Mouse (Mus musculus) midbrain, embryonic 12.5 days (tissue): ENCODE measurements at regions not wholly inside any gene's neighbourhood (a gene's known extent, or its start where the extent isn't known, plus 50 kb on each side); places are given as distances from the start of the nearest gene placed in this dataset.

Experiments
- ATAC-seq: fragments of 200-750 bp; cut with Nextera tagmentation; 2 replicates; pipeline ENCODE4 v1.8.0; 2017; ENCODE audit warnings: low read depth, moderate TSS enrichment, moderate library complexity; ENCODE audit not compliant: low FRiP score
- H3K27ac ChIP-seq: fragments of 300-500 bp; sonication (generic); replicated peaks from 2 replicates; pipeline ENCODE4 v1.5.1; 2016; ENCODE audit warnings: mild to moderate bottlenecking
- H3K27me3 ChIP-seq: fragments of 300-500 bp; sonication (generic); 2 replicates; pipeline ENCODE4 v1.6.1; 2016; ENCODE audit warnings: mild to moderate bottlenecking
- H3K36me3 ChIP-seq: fragments of 300-500 bp; sonication (generic); 2 replicates; pipeline ENCODE4 v1.6.1; 2016
- H3K4me1 ChIP-seq: fragments of 300-500 bp; sonication (generic); 2 replicates; pipeline ENCODE4 v1.6.1; 2016
- H3K4me2 ChIP-seq: fragments of 300-500 bp; sonication (generic); replicated peaks from 2 replicates; pipeline ENCODE4 v1.6.1; 2016; ENCODE audit warnings: mild to moderate bottlenecking, moderate library complexity
- H3K4me3 ChIP-seq: fragments of 300-500 bp; sonication (generic); 2 replicates; pipeline ENCODE4 v1.5.1; 2016; ENCODE audit warnings: mild to moderate bottlenecking
- H3K9ac ChIP-seq: fragments of 300-500 bp; sonication (generic); replicated peaks from 2 replicates; pipeline ENCODE4 v1.6.1; 2016; ENCODE audit warnings: mild to moderate bottlenecking, moderate library complexity
- H3K9me3 ChIP-seq: fragments of 300-500 bp; sonication (generic); 2 replicates; pipeline ENCODE4 v1.6.1; 2016; ENCODE audit warnings: mild to moderate bottlenecking
- WGBS: fragments of 180-500 bp; shearing (Covaris S2); methylation state at CpG from one replicate; pipeline ENCODE4 v1.1.7; 2016; 5-methylcytosine and 5-hydroxymethylcytosine counted together

GRCm38 (mm10) chr7:111969198-111969887, 54.0 kb upstream of the Usp47 start:
- no peak for ATAC-seq
- Histone ChIP-seq H3K9ac (no peak overlapping the region), H3K36me3 (no peaks in the 10 kb centered on the region), H3K4me3 (no peak overlapping the region), H3K9me3 (no peaks in the 10 kb centered on the region), H3K4me2 (no peak overlapping the region), H3K27me3 (peaks cover 4% of the 10 kb centered on the region; the same call in 1 of the 2 replicates), H3K4me1 (peaks cover 8% of the 10 kb centered on the region; the same call in 1 of the 2 replicates), H3K27ac (no peak overlapping the region)
- WGBS, result 53% methylated on average over 4 of the region's 4 CpGs

GRCm38 (mm10) chr7:111968261-111968660, 55.0 kb upstream of the Usp47 start:
- no peaks in the 10 kb centered on the region for H3K36me3 ChIP-seq
- peaks cover 4% of the 10 kb centered on the region; the same call in 1 of the 2 replicates for H3K27me3 ChIP-seq
- H3K9ac ChIP-seq, result no peak overlapping the region
- no peak for ATAC-seq
- no peaks in the 10 kb centered on the region for H3K9me3 ChIP-seq
- H3K27ac ChIP-seq, result no peak overlapping the region
- peaks cover 8% of the 10 kb centered on the region; the same call in 1 of the 2 replicates for H3K4me1 ChIP-seq
- 47% methylated on average over 5 of the region's 5 CpGs for WGBS
- H3K4me2 ChIP-seq, result no peak overlapping the region
- no peak overlapping the region for H3K4me3 ChIP-seq

- Histone ChIP-seq H3K4me3 (no peak overlapping the region), H3K36me3 (no peaks in the 10 kb centered on the region), H3K4me2 (no peak overlapping the region), H3K4me1 (peaks cover 8% of the 10 kb centered on the region; the same call in 1 of the 2 replicates), H3K27ac (no peak overlapping the region), H3K27me3 (peaks cover 4% of the 10 kb centered on the region; the same call in 1 of the 2 replicates), H3K9ac (no peak overlapping the region), H3K9me3 (no peaks in the 10 kb centered on the region)
- WGBS, result 87% methylated on average over 3 of the region's 3 CpGs
- ATAC-seq, result no peak
These were observed 56.6 kb upstream of the Usp47 start for GRCm38 (mm10) chr7:111966716-111967115.

- H3K9me3 ChIP-seq, result no peaks in the 10 kb centered on the region
- H3K4me2 ChIP-seq, result no peak overlapping the region
- H3K4me1 ChIP-seq, result peaks cover 8% of the 10 kb centered on the region; the same call in 1 of the 2 replicates
- H3K9ac ChIP-seq, result no peak overlapping the region
- no peak for ATAC-seq
- no peak overlapping the region for H3K4me3 ChIP-seq
- H3K27me3 ChIP-seq, result peaks cover 4% of the 10 kb centered on the region; the same call in 1 of the 2 replicates
- no peak overlapping the region for H3K27ac ChIP-seq
- no peaks in the 10 kb centered on the region for H3K36me3 ChIP-seq
- WGBS, result 94% methylated on average over 1 of the region's 1 CpGs
These were observed 59.3 kb upstream of the Usp47 start for GRCm38 (mm10) chr7:111963969-111964368.

GRCm38 (mm10) chr7:111959977-111960376, 63.3 kb upstream of the Usp47 start:
- Histone ChIP-seq H3K36me3 (no peaks in the 10 kb centered on the region), H3K9ac (no peak overlapping the region), H3K27me3 (no peaks in the 10 kb centered on the region), H3K9me3 (no peaks in the 10 kb centered on the region), H3K4me1 (no peaks in the 10 kb centered on the region), H3K4me2 (no peak overlapping the region), H3K27ac (no peak overlapping the region), H3K4me3 (no peak overlapping the region)
- no peak for ATAC-seq
- 84% methylated on average over 3 of the region's 3 CpGs for WGBS

GRCm38 (mm10) chr7:111956671-111957070, 66.6 kb upstream of the Usp47 start:
- Histone ChIP-seq H3K4me2 (no peak overlapping the region), H3K4me3 (no peak overlapping the region), H3K9me3 (no peaks in the 10 kb centered on the region), H3K27me3 (no peaks in the 10 kb centered on the region), H3K36me3 (no peaks in the 10 kb centered on the region), H3K27ac (no peak overlapping the region), H3K9ac (no peak overlapping the region), H3K4me1 (no peaks in the 10 kb centered on the region)
- no peak for ATAC-seq
- WGBS, result 82% methylated on average over 2 of the region's 2 CpGs

- Histone ChIP-seq H3K4me2 (no peak overlapping the region), H3K9me3 (no peaks in the 10 kb centered on the region), H3K27ac (no peak overlapping the region), H3K4me3 (no peak overlapping the region), H3K9ac (no peak overlapping the region), H3K27me3 (no peaks in the 10 kb centered on the region), H3K36me3 (no peaks in the 10 kb centered on the region), H3K4me1 (no peaks in the 10 kb centered on the region)
- WGBS, result 92% methylated on average over 4 of the region's 4 CpGs
- ATAC-seq, result no peak
These were observed 83.7 kb upstream of the Usp47 start for GRCm38 (mm10) chr7:111939631-111940030.

GRCm38 (mm10) chr7:111937547-111937946, 85.8 kb upstream of the Usp47 start:
- 86% methylated on average over 3 of the region's 3 CpGs for WGBS
- H3K27ac ChIP-seq, result no peak overlapping the region
- no peaks in the 10 kb centered on the region for H3K4me1 ChIP-seq
- H3K9ac ChIP-seq, result no peak overlapping the region
- ATAC-seq, result no peak
- no peaks in the 10 kb centered on the region for H3K36me3 ChIP-seq
- H3K4me3 ChIP-seq, result no peak overlapping the region
- no peaks in the 10 kb centered on the region for H3K9me3 ChIP-seq
- no peak overlapping the region for H3K4me2 ChIP-seq
- H3K27me3 ChIP-seq, result no peaks in the 10 kb centered on the region

GRCm38 (mm10) chr7:111937102-111937501, 86.2 kb upstream of the Usp47 start:
- no peak overlapping the region for H3K4me3 ChIP-seq
- 85% methylated on average over 2 of the region's 2 CpGs for WGBS
- no peak for ATAC-seq
- H3K36me3 ChIP-seq, result no peaks in the 10 kb centered on the region
- no peaks in the 10 kb centered on the region for H3K4me1 ChIP-seq
- H3K27ac ChIP-seq, result no peak overlapping the region
- H3K27me3 ChIP-seq, result no peaks in the 10 kb centered on the region
- no peak overlapping the region for H3K9ac ChIP-seq
- H3K9me3 ChIP-seq, result no peaks in the 10 kb centered on the region
- H3K4me2 ChIP-seq, result no peak overlapping the region

- WGBS, result 94% methylated on average over 2 of the region's 2 CpGs
- Histone ChIP-seq H3K27ac (no peak overlapping the region), H3K36me3 (no peaks in the 10 kb centered on the region), H3K27me3 (no peaks in the 10 kb centered on the region), H3K9me3 (no peaks in the 10 kb centered on the region), H3K4me2 (no peak overlapping the region), H3K4me3 (no peak overlapping the region), H3K4me1 (no peaks in the 10 kb centered on the region), H3K9ac (no peak overlapping the region)
- no peak for ATAC-seq
These were observed 90.6 kb upstream of the Usp47 start for GRCm38 (mm10) chr7:111932725-111933124.

GRCm38 (mm10) chr7:111919961-111920360, 103.3 kb upstream of the Usp47 start:
- Histone ChIP-seq H3K4me2 (no peak overlapping the region), H3K27me3 (no peaks in the 10 kb centered on the region), H3K9me3 (no peaks in the 10 kb centered on the region), H3K36me3 (no peaks in the 10 kb centered on the region), H3K4me3 (no peak overlapping the region), H3K9ac (no peak overlapping the region), H3K27ac (no peak overlapping the region), H3K4me1 (no peaks in the 10 kb centered on the region)
- ATAC-seq, result no peak
- WGBS, result 79% methylated on average over 1 of the region's 1 CpGs

GRCm38 (mm10) chr7:111903741-111904231, 119.5 kb upstream of the Usp47 start:
- Histone ChIP-seq H3K4me2 (no peak overlapping the region), H3K36me3 (no peaks in the 10 kb centered on the region), H3K27ac (no peak overlapping the region), H3K4me3 (no peak overlapping the region), H3K4me1 (no peaks in the 10 kb centered on the region), H3K9ac (no peak overlapping the region), H3K27me3 (no peaks in the 10 kb centered on the region), H3K9me3 (0 out of 2 replicates have a peak, but pooled peaks cover 4% of the 10 kb centered on the region)
- WGBS, result 88% methylated on average over 7 of the region's 7 CpGs
- no peak for ATAC-seq
